Mouse (Mus musculus) frontal cortex, postnatal 14 days (tissue): ENCODE data around the gene Cox7b.
"Not testable (repeated sequence)": the region's sequence is repeated elsewhere in the genome, so short reads cannot be mapped to it uniquely, and the experiment has no call there.

Source experiments
- DNase-seq, 2 experiments: peaks; one replicate each; pipeline ENCODE4 v3.0.0; 2022; ENCODE audit warnings: low spot score in 2 of 2

Gene Cox7b

GRCm38 (mm10) chrX:106015571-106016322 lies at the start of gene Cox7b:
Gene Cox7b (plus strand): TSS chrX:106015700.
- DNase-seq: peak; percentile 46 to 62

- DNase-seq: no peak
Measured at GRCm38 (mm10) chrX:106001605-106002004, 13.9 kb upstream of the Cox7b start.

- DNase-seq: no peak
Measured at GRCm38 (mm10) chrX:106010762-106011161, 4.7 kb upstream of the Cox7b start.

- peak; percentile 70 to 73 for DNase-seq
Measured at GRCm38 (mm10) chrX:106011465-106012159, 3.9 kb upstream of the Cox7b start, which contains the start of gene Magt1. Gene Magt1 (minus strand): TSS chrX:106011906.

- DNase-seq: no peak
Measured at GRCm38 (mm10) chrX:106012559-106012958, 2.9 kb upstream of the Cox7b start.

GRCm38 (mm10) chrX:106013217-106013616 lies 2.3 kb upstream of the Cox7b start:
- DNase-seq: no peak

- not testable (repeated sequence) for DNase-seq
Measured at GRCm38 (mm10) chrX:106014741-106015377, 641 bp upstream of the Cox7b start.

- DNase-seq: no peak
Measured at GRCm38 (mm10) chrX:106017102-106017501, 1.6 kb downstream of the Cox7b start.

- DNase-seq: no peak
Measured at GRCm38 (mm10) chrX:106017516-106017915, 2.0 kb downstream of the Cox7b start.

- peak; percentile 84 for DNase-seq
Measured at GRCm38 (mm10) chrX:106026418-106027342, 11.2 kb downstream of the Cox7b start, which contains the start of gene Atp7a. Gene Atp7a (plus strand): TSS chrX:106027276.

- DNase-seq: no peak
Measured at GRCm38 (mm10) chrX:106027343-106027674, 11.8 kb downstream of the Cox7b start.

- DNase-seq: no peak
Measured at GRCm38 (mm10) chrX:106030176-106030575, 14.7 kb downstream of the Cox7b start.

- no peak for DNase-seq
Measured at GRCm38 (mm10) chrX:106031124-106031523, 15.6 kb downstream of the Cox7b start.

- no peak for DNase-seq
Measured at GRCm38 (mm10) chrX:106035727-106036126, 20.2 kb downstream of the Cox7b start.

- DNase-seq: no peak
Measured at GRCm38 (mm10) chrX:106037185-106037752, 21.8 kb downstream of the Cox7b start.

GRCm38 (mm10) chrX:106043863-106044617 lies 28.5 kb downstream of the Cox7b start:
- DNase-seq: no peak

GRCm38 (mm10) chrX:106045455-106045854 lies 30.0 kb downstream of the Cox7b start:
- no peak for DNase-seq

- DNase-seq: no peak
Measured at GRCm38 (mm10) chrX:106045928-106046327, 30.4 kb downstream of the Cox7b start.

GRCm38 (mm10) chrX:106048191-106048590 lies 32.7 kb downstream of the Cox7b start:
- no peak for DNase-seq
